Mouse (Mus musculus): ENCODE measurements at regions not wholly inside any gene's neighbourhood (a gene's known extent, or its start where the extent isn't known, plus 50 kb on each side); places are given as distances from the start of the nearest gene placed in this dataset.

GRCm38 (mm10) chr5:102261621-102262020 is 191.9 kb upstream of the Wdfy3 start:
- no peak for TF ChIP-seq GATA1 (IDR thresholded peaks at IDR 0.05; ENCODE audit: borderline replicate concordance, low read length)
- TF ChIP-seq POLR2AphosphoS5 (IDR thresholded peaks at IDR 0.05; ENCODE audit: insufficient replicate concordance, low read depth, low read length), result no peak
- no peak for TF ChIP-seq TAL1 (conservative IDR thresholded peaks at IDR 0.05; ENCODE audit: low read depth, low read length)
- TF ChIP-seq CTCF (IDR thresholded peaks at IDR 0.05; ENCODE audit: low read depth, low read length), result no peak
- TF ChIP-seq GATA2 (IDR thresholded peaks at IDR 0.05; ENCODE audit: borderline replicate concordance, low read depth, low read length), result no peak
- Histone ChIP-seq H3K36me3 (replicated peaks) (no peaks in the 10 kb centered on the region), H3K9me3 (replicated peaks) (peaks cover 37% of the 10 kb centered on the region), H3K4me3 (ENCODE audit: low read depth, low read length) (no peak overlapping the region), H3K27me3 (ENCODE audit: insufficient read depth, low read length) (no peaks in the 10 kb centered on the region), H3K4me1 (ENCODE audit: insufficient read depth, low read depth, low read length) (no peaks in the 10 kb centered on the region)
- no peak for DNase-seq (ENCODE audit: low spot score)
- no peak for ATAC-seq (ENCODE audit: extremely low read depth, insufficient number of reproducible peaks, low FRiP score, poor library complexity, severe bottlenecking)

DNA sequence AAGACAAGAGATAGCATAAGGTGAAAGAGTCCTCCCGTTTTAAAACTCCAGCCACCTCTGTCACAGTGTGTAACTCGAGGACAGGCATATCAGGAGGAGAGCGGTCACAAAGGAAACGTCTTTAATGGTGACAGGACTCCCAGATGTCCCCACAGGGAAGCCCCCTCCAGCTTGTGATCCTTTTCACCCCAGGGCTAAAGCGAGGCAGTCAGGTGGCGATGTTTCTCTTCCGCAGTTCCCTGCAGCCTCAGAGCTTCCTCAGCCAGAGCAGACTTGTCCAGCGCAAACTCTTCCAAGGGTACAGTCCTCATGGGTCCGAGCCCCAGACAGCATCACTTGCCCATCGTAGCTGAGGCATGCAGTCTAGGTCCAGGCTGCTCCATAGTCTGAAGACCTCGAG is 196.7 kb upstream of the Wdfy3 start:
- no peak for ATAC-seq (ENCODE audit: extremely low read depth, insufficient number of reproducible peaks, low FRiP score, poor library complexity, severe bottlenecking)

GRCm38 (mm10) chr5:102267150-102267549 is 197.4 kb upstream of the Wdfy3 start:
- TF ChIP-seq POLR2AphosphoS5 (IDR thresholded peaks at IDR 0.05; ENCODE audit: insufficient replicate concordance, low read depth, low read length), result no peak
- Histone ChIP-seq H3K9me3 (replicated peaks) (peaks cover 25% of the 10 kb centered on the region), H3K36me3 (replicated peaks) (no peaks in the 10 kb centered on the region), H3K27me3 (ENCODE audit: insufficient read depth, low read length) (no peaks in the 10 kb centered on the region), H3K4me3 (ENCODE audit: low read depth, low read length) (no peak overlapping the region), H3K4me1 (ENCODE audit: insufficient read depth, low read depth, low read length) (no peaks in the 10 kb centered on the region)
- DNase-seq (ENCODE audit: low spot score) (no peak), ATAC-seq (ENCODE audit: extremely low read depth, insufficient number of reproducible peaks, low FRiP score, poor library complexity, severe bottlenecking) (no peak)

More for the DNA sequence above, 196.7 kb upstream of the Wdfy3 start:
- H3K36me3 ChIP-seq (replicated peaks), result no peaks in the 10 kb centered on the region
- no peaks in the 10 kb centered on the region for H3K4me1 ChIP-seq (ENCODE audit: insufficient read depth, low read depth, low read length)
- no peak for DNase-seq (ENCODE audit: low spot score)
- peaks cover 27% of the 10 kb centered on the region for H3K9me3 ChIP-seq (replicated peaks)
- H3K27me3 ChIP-seq (ENCODE audit: insufficient read depth, low read length), result no peaks in the 10 kb centered on the region
- TF ChIP-seq GATA1 (IDR thresholded peaks at IDR 0.05; ENCODE audit: borderline replicate concordance, low read length) (no peak), GATA2 (IDR thresholded peaks at IDR 0.05; ENCODE audit: borderline replicate concordance, low read depth, low read length) (no peak), TAL1 (conservative IDR thresholded peaks at IDR 0.05; ENCODE audit: low read depth, low read length) (no peak), POLR2AphosphoS5 (IDR thresholded peaks at IDR 0.05; ENCODE audit: insufficient replicate concordance, low read depth, low read length) (no peak), CTCF (IDR thresholded peaks at IDR 0.05; ENCODE audit: low read depth, low read length) (no peak)
- no peak overlapping the region for H3K4me3 ChIP-seq (ENCODE audit: low read depth, low read length)

- no peaks in the 10 kb centered on the region for H3K27me3 ChIP-seq (ENCODE audit: insufficient read depth, low read length)
- TF ChIP-seq POLR2AphosphoS5 (IDR thresholded peaks at IDR 0.05; ENCODE audit: insufficient replicate concordance, low read depth, low read length) (no peak), GATA1 (IDR thresholded peaks at IDR 0.05; ENCODE audit: borderline replicate concordance, low read length) (no peak), TAL1 (conservative IDR thresholded peaks at IDR 0.05; ENCODE audit: low read depth, low read length) (no peak), GATA2 (IDR thresholded peaks at IDR 0.05; ENCODE audit: borderline replicate concordance, low read depth, low read length) (no peak), CTCF (IDR thresholded peaks at IDR 0.05; ENCODE audit: low read depth, low read length) (no peak)
- ATAC-seq (ENCODE audit: extremely low read depth, insufficient number of reproducible peaks, low FRiP score, poor library complexity, severe bottlenecking), result no peak
Measured at GRCm38 (mm10) chr5:102269204-102269603, 199.5 kb upstream of the Wdfy3 start.

GRCm38 (mm10) chr5:102275621-102276020 is 205.6 kb upstream of the Arhgap24 start:
- ATAC-seq (ENCODE audit: extremely low read depth, insufficient number of reproducible peaks, low FRiP score, poor library complexity, severe bottlenecking) (no peak), DNase-seq (ENCODE audit: low spot score) (no peak)
- TF ChIP-seq CTCF (IDR thresholded peaks at IDR 0.05; ENCODE audit: low read depth, low read length) (no peak), POLR2AphosphoS5 (IDR thresholded peaks at IDR 0.05; ENCODE audit: insufficient replicate concordance, low read depth, low read length) (no peak), GATA2 (IDR thresholded peaks at IDR 0.05; ENCODE audit: borderline replicate concordance, low read depth, low read length) (no peak), TAL1 (conservative IDR thresholded peaks at IDR 0.05; ENCODE audit: low read depth, low read length) (no peak), GATA1 (IDR thresholded peaks at IDR 0.05; ENCODE audit: borderline replicate concordance, low read length) (no peak)
- Histone ChIP-seq H3K4me1 (ENCODE audit: insufficient read depth, low read depth, low read length) (no peaks in the 10 kb centered on the region), H3K27me3 (ENCODE audit: insufficient read depth, low read length) (no peaks in the 10 kb centered on the region), H3K9me3 (replicated peaks) (peaks cover 14% of the 10 kb centered on the region), H3K36me3 (replicated peaks) (no peaks in the 10 kb centered on the region), H3K4me3 (ENCODE audit: low read depth, low read length) (no peak overlapping the region)

More at GRCm38 (mm10) chr5:102269204-102269603, 199.5 kb upstream of the Wdfy3 start:
- Histone ChIP-seq H3K36me3 (replicated peaks) (no peaks in the 10 kb centered on the region), H3K4me3 (ENCODE audit: low read depth, low read length) (no peak overlapping the region), H3K4me1 (ENCODE audit: insufficient read depth, low read depth, low read length) (no peaks in the 10 kb centered on the region), H3K9me3 (replicated peaks) (peaks cover 17% of the 10 kb centered on the region)
- DNase-seq (ENCODE audit: low spot score), result no peak

- H3K4me3 ChIP-seq (ENCODE audit: low read depth, low read length), result no peak overlapping the region
- no peak for TF ChIP-seq GATA2 (IDR thresholded peaks at IDR 0.05; ENCODE audit: borderline replicate concordance, low read depth, low read length)
- TF ChIP-seq POLR2AphosphoS5 (IDR thresholded peaks at IDR 0.05; ENCODE audit: insufficient replicate concordance, low read depth, low read length), result no peak
- no peak for TF ChIP-seq GATA1 (IDR thresholded peaks at IDR 0.05; ENCODE audit: borderline replicate concordance, low read length)
- TF ChIP-seq TAL1 (conservative IDR thresholded peaks at IDR 0.05; ENCODE audit: low read depth, low read length), result no peak
- no peak for TF ChIP-seq CTCF (IDR thresholded peaks at IDR 0.05; ENCODE audit: low read depth, low read length)
- DNase-seq (ENCODE audit: low spot score), result no peak
- H3K36me3 ChIP-seq (replicated peaks), result no peaks in the 10 kb centered on the region
- H3K27me3 ChIP-seq (ENCODE audit: insufficient read depth, low read length), result no peaks in the 10 kb centered on the region
- H3K4me1 ChIP-seq (ENCODE audit: insufficient read depth, low read depth, low read length), result no peaks in the 10 kb centered on the region
- H3K9me3 ChIP-seq (replicated peaks), result peaks cover 26% of the 10 kb centered on the region
- no peak for ATAC-seq (ENCODE audit: extremely low read depth, insufficient number of reproducible peaks, low FRiP score, poor library complexity, severe bottlenecking)
Measured at GRCm38 (mm10) chr5:102287131-102287530, 194.1 kb upstream of the Arhgap24 start.

DNA sequence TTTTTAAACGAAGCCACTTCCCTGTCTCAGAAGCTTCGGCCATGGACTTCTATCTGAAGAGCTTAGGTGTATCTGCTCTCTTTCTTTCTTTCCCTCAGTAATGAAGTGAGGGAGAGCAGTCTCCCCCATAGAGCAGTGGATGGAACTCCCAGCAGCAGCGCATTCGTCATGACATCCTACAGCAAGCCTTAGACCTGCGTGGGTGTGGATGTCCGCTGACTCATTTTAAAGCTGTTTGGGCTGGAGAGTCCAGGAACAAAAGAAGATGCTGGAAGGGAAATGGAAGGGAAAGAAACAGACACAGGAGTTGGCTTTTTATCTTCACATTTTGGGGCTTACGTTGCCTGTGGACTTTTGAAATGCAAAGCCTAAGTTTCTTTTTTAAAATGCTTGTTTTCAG is 190.3 kb upstream of the Arhgap24 start:
- Histone ChIP-seq H3K9me3 (replicated peaks) (peaks cover 24% of the 10 kb centered on the region), H3K4me1 (ENCODE audit: insufficient read depth, low read depth, low read length) (no peaks in the 10 kb centered on the region), H3K27me3 (ENCODE audit: insufficient read depth, low read length) (no peaks in the 10 kb centered on the region), H3K36me3 (replicated peaks) (no peaks in the 10 kb centered on the region), H3K4me3 (ENCODE audit: low read depth, low read length) (no peak overlapping the region)
- TF ChIP-seq TAL1 (conservative IDR thresholded peaks at IDR 0.05; ENCODE audit: low read depth, low read length) (no peak), CTCF (IDR thresholded peaks at IDR 0.05; ENCODE audit: low read depth, low read length) (no peak), POLR2AphosphoS5 (IDR thresholded peaks at IDR 0.05; ENCODE audit: insufficient replicate concordance, low read depth, low read length) (no peak), GATA1 (IDR thresholded peaks at IDR 0.05; ENCODE audit: borderline replicate concordance, low read length) (no peak), GATA2 (IDR thresholded peaks at IDR 0.05; ENCODE audit: borderline replicate concordance, low read depth, low read length) (no peak)
- ATAC-seq (ENCODE audit: extremely low read depth, insufficient number of reproducible peaks, low FRiP score, poor library complexity, severe bottlenecking) (no peak), DNase-seq (ENCODE audit: low spot score) (no peak)

Data from G1E (cell line).